Mouse (Mus musculus) stomach, embryonic 15.5 days (tissue): Measurements from ENCODE around the gene Sox10. TPM values are rescaled to one million over a fixed set of nuclear protein-coding genes. Genes with fewer than 3 reads are reported as not detected.

Experiments used
- ATAC-seq: fragments of 200-750 bp; cut with Nextera tagmentation; 2 replicates; pipeline ENCODE4 v1.8.0; 2017; ENCODE audit warnings: low read depth, moderate number of reproducible peaks, moderate TSS enrichment; ENCODE audit not compliant: insufficient read depth, low FRiP score
- H3K27ac ChIP-seq: fragments of 300-500 bp; sonication (generic); 2 replicates; pipeline ENCODE4 v1.5.1; 2015; ENCODE audit warnings: mild to moderate bottlenecking, inconsistent platforms
- H3K27me3 ChIP-seq: fragments of 300-500 bp; sonication (generic); replicated peaks from 2 replicates; pipeline ENCODE4 v1.6.1; 2015; ENCODE audit warnings: inconsistent platforms
- H3K36me3 ChIP-seq: fragments of 300-500 bp; sonication (generic); 2 replicates; pipeline ENCODE4 v1.6.1; 2015; ENCODE audit warnings: inconsistent platforms
- H3K4me1 ChIP-seq: fragments of 300-500 bp; sonication (generic); 2 replicates; pipeline ENCODE4 v1.6.1; 2015; ENCODE audit warnings: inconsistent platforms
- H3K4me2 ChIP-seq: fragments of 300-500 bp; sonication (generic); 2 replicates; pipeline ENCODE4 v1.6.1; 2015; ENCODE audit warnings: mild to moderate bottlenecking, inconsistent platforms
- H3K4me3 ChIP-seq: fragments of 300-500 bp; sonication (generic); replicated peaks from 2 replicates; pipeline ENCODE4 v1.5.1; 2015; ENCODE audit warnings: inconsistent platforms
- H3K9ac ChIP-seq: fragments of 300-500 bp; sonication (generic); 2 replicates; pipeline ENCODE4 v1.6.1; 2015; ENCODE audit warnings: inconsistent platforms
- H3K9me3 ChIP-seq: fragments of 300-500 bp; sonication (generic); 2 replicates; pipeline ENCODE4 v1.6.1; 2016; ENCODE audit warnings: inconsistent platforms
- WGBS: fragments of 180-500 bp; shearing (Covaris S2); methylation state at CpG from one replicate; pipeline ENCODE4 v1.1.7; 2015; 5-methylcytosine and 5-hydroxymethylcytosine counted together
- polyA plus RNA-seq: library from polyadenylated mRNA; unstranded; fragments of >200 nt; fragmentation: Nextera tagmentation; extraction: Ambion mirVana; gene quantifications from 2 replicates; pipeline ENCODE4 v1.2.1, GENCODE M21; 2015

The Sox10 gene
- polyA plus RNA-seq, 1 experiment from 2014 or later = 9.7 TPM

DNA sequence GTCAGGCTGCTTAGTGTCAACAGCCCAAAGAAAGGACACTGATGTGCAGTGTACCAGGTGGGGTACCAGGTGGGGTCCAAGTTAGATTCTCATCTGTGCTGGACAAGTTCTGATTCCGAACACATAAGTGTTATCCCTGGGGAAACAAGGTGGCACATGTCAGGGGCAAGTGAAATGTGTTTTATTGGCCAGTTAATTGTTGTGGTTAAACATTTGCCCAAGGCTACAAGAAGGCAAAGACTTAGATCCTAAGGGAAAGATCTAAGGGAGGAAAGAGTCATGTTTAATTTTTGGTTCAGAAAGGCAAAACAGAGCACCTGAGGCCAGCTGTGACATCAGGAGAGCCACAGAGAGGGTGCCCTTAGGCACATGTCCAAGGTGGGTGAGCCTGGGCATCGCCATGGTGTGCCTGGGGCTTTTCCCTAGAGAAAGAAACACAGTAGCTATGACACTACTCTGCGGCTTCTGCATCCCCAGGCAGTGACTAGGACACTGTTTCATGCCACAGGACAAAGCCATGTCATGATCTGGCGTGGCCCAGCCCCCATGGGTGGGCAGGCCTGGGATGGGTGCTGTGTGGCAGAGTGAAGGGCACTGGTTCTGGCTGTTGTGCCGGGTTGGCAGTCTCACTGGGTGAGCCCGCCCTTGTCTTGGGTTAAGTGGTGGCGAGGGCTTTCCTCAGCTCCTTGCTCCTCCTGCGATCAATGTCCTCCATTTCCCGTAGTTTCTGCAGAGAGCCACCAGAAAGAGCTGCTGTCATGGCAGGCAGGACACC lies 30.4 kb downstream of the Sox10 start:
- H3K4me2 ChIP-seq = no peak overlapping the region
- no peak for ATAC-seq

GRCm38 (mm10) chr15:79133191-79133661 lies 31.8 kb downstream of the Sox10 start:
- WGBS = 79% methylated on average over 6 of the region's 6 CpGs

More for the DNA sequence above, 30.4 kb downstream of the Sox10 start:
- WGBS = 84% methylated on average over 9 of the region's 9 CpGs
- Histone ChIP-seq H3K36me3 (peaks cover 16% of the 10 kb centered on the region), H3K9ac (no peak overlapping the region), H3K27ac (no peak overlapping the region), H3K9me3 (no peaks in the 10 kb centered on the region), H3K4me1 (no peaks in the 10 kb centered on the region), H3K27me3 (no peaks in the 10 kb centered on the region), H3K4me3 (no peak overlapping the region)

DNA sequence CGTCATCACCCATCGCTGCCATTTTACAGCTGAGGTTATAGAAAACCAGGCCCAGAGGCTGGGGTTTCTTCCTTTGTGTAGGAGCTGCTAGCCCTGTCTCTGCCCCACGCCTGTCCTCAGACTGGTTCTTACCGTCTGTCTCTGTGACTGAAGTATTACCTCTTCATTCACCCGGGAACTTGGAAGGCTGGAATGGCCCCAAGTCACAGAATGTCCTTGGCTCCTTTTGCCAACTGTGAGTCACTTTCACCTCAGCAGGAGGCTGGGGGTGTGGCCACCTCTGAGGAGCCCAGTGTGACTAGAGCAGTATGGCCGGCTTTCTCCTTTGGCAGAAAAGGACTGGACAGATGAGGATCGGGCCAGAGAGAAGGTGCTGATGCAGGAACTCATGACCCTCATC lies 33.6 kb downstream of the Sox10 start:
- Histone ChIP-seq H3K4me1 (no peaks in the 10 kb centered on the region), H3K4me2 (no peak overlapping the region), H3K27ac (0 out of 2 replicates have a peak overlapping the region, but pooled peaks have one; percentile 16), H3K27me3 (no peaks in the 10 kb centered on the region), H3K36me3 (peaks cover 42% of the 10 kb centered on the region), H3K4me3 (no peak overlapping the region), H3K9me3 (no peaks in the 10 kb centered on the region), H3K9ac (no peak overlapping the region)
- 61% methylated on average over 7 of the region's 7 CpGs for WGBS
- no peak for ATAC-seq

More at GRCm38 (mm10) chr15:79133191-79133661, 31.8 kb downstream of the Sox10 start:
- H3K4me3 ChIP-seq = no peak overlapping the region
- no peaks in the 10 kb centered on the region for H3K27me3 ChIP-seq
- no peak overlapping the region for H3K9ac ChIP-seq
- peaks cover 26% of the 10 kb centered on the region for H3K36me3 ChIP-seq
- H3K9me3 ChIP-seq = no peaks in the 10 kb centered on the region
- no peak overlapping the region for H3K27ac ChIP-seq
- H3K4me1 ChIP-seq = no peaks in the 10 kb centered on the region
- no peak for ATAC-seq
- H3K4me2 ChIP-seq = no peak overlapping the region

GRCm38 (mm10) chr15:79130782-79131181 lies 34.3 kb downstream of the Sox10 start:
- H3K36me3 ChIP-seq = peaks cover 44% of the 10 kb centered on the region
- 81% methylated on average over 10 of the region's 10 CpGs for WGBS
- H3K4me3 ChIP-seq = no peak overlapping the region
- H3K9ac ChIP-seq = no peak overlapping the region
- ATAC-seq = no peak
- H3K4me1 ChIP-seq = no peaks in the 10 kb centered on the region
- no peaks in the 10 kb centered on the region for H3K27me3 ChIP-seq
- H3K27ac ChIP-seq = no peak overlapping the region
- no peak overlapping the region for H3K4me2 ChIP-seq
- no peaks in the 10 kb centered on the region for H3K9me3 ChIP-seq

DNA sequence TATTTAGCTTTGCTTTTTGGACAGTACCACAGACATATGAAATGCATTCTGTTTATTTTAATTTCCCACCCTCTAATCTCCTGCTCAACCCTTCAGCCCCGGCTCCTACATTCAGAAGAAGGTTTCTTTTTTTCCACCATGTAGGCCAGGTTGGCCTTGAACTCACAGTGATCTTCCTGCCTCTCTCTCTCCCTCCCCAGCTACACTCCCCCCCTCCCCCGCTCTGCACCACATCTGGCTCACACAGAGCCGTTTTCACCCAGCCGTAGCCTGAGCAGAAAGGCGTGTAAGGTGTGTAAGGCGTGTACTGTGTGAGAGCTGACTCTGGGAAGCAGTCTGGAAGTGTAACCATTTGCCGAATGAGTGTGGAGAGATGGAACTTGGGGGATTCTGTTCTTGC lies 35.7 kb downstream of the Sox10 start:
- no peaks in the 10 kb centered on the region for H3K27me3 ChIP-seq
- no peak overlapping the region for H3K4me3 ChIP-seq
- no peaks in the 10 kb centered on the region for H3K4me1 ChIP-seq
- H3K36me3 ChIP-seq = peaks cover 52% of the 10 kb centered on the region
- H3K4me2 ChIP-seq = no peak overlapping the region
- no peaks in the 10 kb centered on the region for H3K9me3 ChIP-seq
- ATAC-seq = no peak
- no peak overlapping the region for H3K27ac ChIP-seq
- 72% methylated on average over 7 of the region's 7 CpGs for WGBS
- no peak overlapping the region for H3K9ac ChIP-seq

- no peak for ATAC-seq
- Histone ChIP-seq H3K4me3 (no peak overlapping the region), H3K9ac (no peak overlapping the region), H3K4me1 (no peaks in the 10 kb centered on the region), H3K36me3 (peaks cover 44% of the 10 kb centered on the region), H3K9me3 (no peaks in the 10 kb centered on the region), H3K27me3 (no peaks in the 10 kb centered on the region), H3K27ac (no peak overlapping the region), H3K4me2 (no peak overlapping the region)
- 93% methylated on average over 5 of the region's 5 CpGs for WGBS
These were observed 36.8 kb downstream of the Sox10 start for GRCm38 (mm10) chr15:79128208-79128607.

DNA sequence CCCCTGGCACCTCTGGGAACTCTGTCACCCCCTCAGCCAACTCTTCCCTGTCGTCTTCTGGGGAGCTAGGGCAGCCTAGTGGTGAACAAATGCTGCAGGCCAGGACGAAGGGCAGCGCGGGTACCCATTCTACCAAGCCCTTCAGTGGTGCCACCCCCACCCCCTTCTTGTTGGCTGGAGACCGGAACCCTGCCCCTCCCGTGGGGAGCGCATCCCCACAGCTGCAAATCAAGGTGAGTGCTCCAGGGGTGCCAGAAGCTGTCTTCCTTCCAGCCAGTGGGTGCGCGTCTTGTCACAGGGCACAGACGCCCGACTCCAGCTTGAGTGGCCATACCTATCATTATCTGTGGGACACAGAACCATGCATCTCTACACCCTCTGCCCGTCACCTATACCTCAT lies 37.9 kb downstream of the Sox10 start:
- H3K27ac ChIP-seq = no peak overlapping the region
- H3K9ac ChIP-seq = no peak overlapping the region
- no peak overlapping the region for H3K4me3 ChIP-seq
- no peaks in the 10 kb centered on the region for H3K27me3 ChIP-seq
- WGBS = 90% methylated on average over 12 of the region's 12 CpGs
- H3K4me1 ChIP-seq = no peaks in the 10 kb centered on the region
- H3K36me3 ChIP-seq = peaks cover 52% of the 10 kb centered on the region
- no peak for ATAC-seq
- no peak overlapping the region for H3K4me2 ChIP-seq
- H3K9me3 ChIP-seq = no peaks in the 10 kb centered on the region

GRCm38 (mm10) chr15:79126217-79126932 lies 38.7 kb downstream of the Sox10 start:
- 79% methylated on average over 13 of the region's 13 CpGs for WGBS
- Histone ChIP-seq H3K9me3 (no peaks in the 10 kb centered on the region), H3K9ac (no peak overlapping the region), H3K36me3 (peaks cover 58% of the 10 kb centered on the region), H3K27me3 (no peaks in the 10 kb centered on the region), H3K27ac (no peak overlapping the region), H3K4me3 (no peak overlapping the region), H3K4me1 (no peaks in the 10 kb centered on the region), H3K4me2 (no peak overlapping the region)
- ATAC-seq = no peak

GRCm38 (mm10) chr15:79124331-79124875 lies 40.6 kb downstream of the Sox10 start:
- 84% methylated on average over 10 of the region's 10 CpGs for WGBS
- H3K9me3 ChIP-seq = no peaks in the 10 kb centered on the region
- H3K4me1 ChIP-seq = no peaks in the 10 kb centered on the region
- ATAC-seq = no peak
- peaks cover 55% of the 10 kb centered on the region for H3K36me3 ChIP-seq
- no peaks in the 10 kb centered on the region for H3K27me3 ChIP-seq
- no peak overlapping the region for H3K4me2 ChIP-seq
- no peak overlapping the region for H3K27ac ChIP-seq
- no peak overlapping the region for H3K9ac ChIP-seq
- no peak overlapping the region for H3K4me3 ChIP-seq

GRCm38 (mm10) chr15:79123751-79124150 lies 41.3 kb downstream of the Sox10 start:
- Histone ChIP-seq H3K9ac (no peak overlapping the region), H3K9me3 (no peaks in the 10 kb centered on the region), H3K4me2 (no peak overlapping the region), H3K27me3 (no peaks in the 10 kb centered on the region), H3K27ac (no peak overlapping the region), H3K4me1 (no peaks in the 10 kb centered on the region), H3K4me3 (no peak overlapping the region), H3K36me3 (peaks cover 52% of the 10 kb centered on the region)
- no peak for ATAC-seq
- 85% methylated on average over 6 of the region's 6 CpGs for WGBS

DNA sequence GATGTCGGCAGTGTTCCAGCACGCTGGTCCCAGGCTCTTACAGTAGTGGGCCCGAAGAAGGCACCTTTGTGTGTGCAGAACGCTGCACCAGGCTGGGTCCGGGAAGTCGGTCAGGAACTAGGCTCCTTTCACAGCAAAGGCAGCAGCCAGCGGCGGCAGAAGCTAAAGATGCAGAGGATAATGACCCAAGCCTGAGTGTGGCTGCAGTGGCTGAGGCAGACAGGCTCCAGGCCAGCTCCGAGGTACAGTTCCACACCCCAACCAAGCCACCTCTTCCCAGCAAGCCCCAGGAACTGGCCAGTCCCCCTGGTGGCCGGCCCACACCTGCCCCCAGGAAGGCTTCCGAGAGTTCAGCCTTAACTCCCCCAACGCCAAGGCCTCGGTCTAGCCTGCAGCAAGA lies 42.5 kb downstream of the Sox10 start:
- Histone ChIP-seq H3K27ac (no peak overlapping the region), H3K4me2 (no peak overlapping the region), H3K27me3 (no peaks in the 10 kb centered on the region), H3K9me3 (no peaks in the 10 kb centered on the region), H3K4me3 (no peak overlapping the region), H3K36me3 (peaks cover 42% of the 10 kb centered on the region), H3K4me1 (no peaks in the 10 kb centered on the region), H3K9ac (no peak overlapping the region)
- WGBS = 84% methylated on average over 13 of the region's 13 CpGs
- no peak for ATAC-seq

DNA sequence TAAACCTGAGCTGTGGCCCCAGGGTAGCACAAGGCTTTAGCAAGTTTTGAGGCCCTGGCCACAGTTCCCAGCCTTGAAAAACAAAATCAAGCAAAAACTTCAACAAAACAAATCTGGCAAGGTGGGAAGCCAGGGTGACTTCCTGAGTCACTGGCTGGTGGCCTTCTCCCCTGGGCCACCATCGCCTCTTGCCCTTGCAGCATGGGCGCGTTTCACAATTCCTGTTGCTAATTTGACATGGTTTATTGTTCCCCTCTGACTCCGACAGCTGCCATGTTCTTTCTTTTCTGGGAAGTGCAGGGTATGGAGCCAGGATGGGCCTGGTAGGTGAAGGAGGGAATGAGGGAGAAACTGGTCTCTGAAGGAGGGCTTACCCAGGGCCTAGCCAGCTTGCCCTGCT lies 42.9 kb downstream of the Sox10 start:
- WGBS = 79% methylated on average over 4 of the region's 4 CpGs
- Histone ChIP-seq H3K4me3 (no peak overlapping the region), H3K4me1 (no peaks in the 10 kb centered on the region), H3K9me3 (no peaks in the 10 kb centered on the region), H3K36me3 (peaks cover 37% of the 10 kb centered on the region), H3K9ac (no peak overlapping the region), H3K27ac (no peak overlapping the region), H3K27me3 (no peaks in the 10 kb centered on the region), H3K4me2 (no peak overlapping the region)
- ATAC-seq = no peak
